ENCODE assay signal across 28 mouse cellular contexts in the genomic region with DNA sequence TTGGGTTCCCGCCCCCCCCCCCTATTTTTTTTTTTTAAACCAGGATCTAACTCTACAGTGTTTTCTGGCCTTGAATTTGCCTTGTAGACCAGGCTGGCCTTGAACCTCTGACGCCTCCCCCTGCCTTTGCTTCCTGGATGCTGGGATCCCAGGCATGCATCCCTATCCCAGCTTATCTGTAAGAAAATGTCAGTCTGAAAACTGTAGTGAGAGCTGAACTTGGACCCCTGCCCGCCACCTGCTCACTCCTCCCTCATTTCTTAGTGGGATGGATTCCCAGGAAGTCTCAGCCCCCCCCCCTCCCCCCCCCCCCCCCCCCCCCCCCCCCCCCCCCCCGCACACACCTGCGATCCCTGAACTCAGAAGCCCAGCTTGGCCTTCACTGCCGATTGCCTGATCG. TPM values are rescaled to one million over a fixed set of nuclear protein-coding genes. Genes with fewer than 3 reads are reported as not detected.
DNase-seq lines count a peak whose midpoint lies in the region; ATAC-seq and TF ChIP-seq lines count a peak whose summit lies in the region.
"Had no signal": no experiment of that assay in that cellular context is flagged by ENCODE, and none has a peak within 500 bp of the region (broad histone marks: within the 10 kb centered on the region; RNA-seq: fewer than 3 reads in every experiment).

No protein-coding gene starts in this region.

- 70% methylated on average over 6 of the region's 7 CpGs for WGBS in heart, embryonic 16.5 days
- WGBS in liver, postnatal 0 days (ENCODE audit: insufficient replicate concordance): 82% methylated on average over 5 of the region's 7 CpGs
- 74% methylated on average over 5 of the region's 7 CpGs for WGBS in limb, embryonic 14.5 days

- H3K9ac ChIP-seq in heart, embryonic 16.5 days (ENCODE audit: low read length): no peak overlapping the region
- no peak overlapping the region for H3K9ac ChIP-seq in liver, postnatal 0 days (replicated peaks)
- no peak overlapping the region for H3K9ac ChIP-seq in limb, embryonic 14.5 days (ENCODE audit: low read depth, low read length, severe bottlenecking)
- H3K9ac ChIP-seq: hindbrain, embryonic 14.5 days; kidney, embryonic 15.5 days; midbrain, embryonic 13.5 days had no signal

- peak overlapping the region; percentile 36; the same call in 1 of the 2 replicates for H3K4me2 ChIP-seq in heart, embryonic 16.5 days (ENCODE audit: low read depth, low read length)
- peak overlapping the region; percentile 52; the same call in 1 of the 2 replicates for H3K4me2 ChIP-seq in liver, postnatal 0 days (ENCODE audit: low read depth, low read length)
- peak overlapping the region; percentile 26; the same call in 1 of the 2 replicates for H3K4me2 ChIP-seq in limb, embryonic 14.5 days (replicated peaks; ENCODE audit: low read depth, low read length, severe bottlenecking)
- H3K4me2 ChIP-seq: heart, embryonic 11.5 days; hindbrain, embryonic 14.5 days; midbrain, embryonic 13.5 days had no signal

- no peak for TF ChIP-seq EP300 in liver, postnatal 0 days (IDR thresholded peaks at IDR 0.05; ENCODE audit: low read depth)

- ATAC-seq in heart, embryonic 16.5 days (replicated peaks; ENCODE audit: extremely low read depth, insufficient read depth, low FRiP score): no peak
- ATAC-seq in liver, postnatal 0 days: no peak
- peak; percentile 49 for ATAC-seq in G1E (ENCODE audit: extremely low read depth, insufficient number of reproducible peaks, low FRiP score, poor library complexity, severe bottlenecking)
- ATAC-seq in limb, embryonic 14.5 days (ENCODE audit: low FRiP score, low read depth): no peak
- no peak for ATAC-seq in frontal cortex, adult (ENCODE audit: low TSS enrichment)
- ATAC-seq: forebrain, embryonic 16.5 days; midbrain, embryonic 13.5 days had no signal

- no peaks in the 10 kb centered on the region for H3K9me3 ChIP-seq in heart, embryonic 16.5 days (replicated peaks; ENCODE audit: control insufficient read depth, low read length)
- peaks cover 2% of the 10 kb centered on the region; the same call in 1 of the 2 replicates for H3K9me3 ChIP-seq in liver, postnatal 0 days (ENCODE audit: low read length)
- peaks cover 8% of the 10 kb centered on the region for H3K9me3 ChIP-seq in G1E (replicated peaks)
- no peaks in the 10 kb centered on the region for H3K9me3 ChIP-seq in limb, embryonic 14.5 days (ENCODE audit: control insufficient read depth, low read length)
- H3K9me3 ChIP-seq: kidney, embryonic 15.5 days; midbrain, embryonic 13.5 days had no signal

- no peak for DNase-seq in heart, adult 18-20 months
- no peak for DNase-seq in liver, postnatal 0 days
- DNase-seq in liver: no peak
- no peak for DNase-seq in G1E (ENCODE audit: low spot score)
- DNase-seq in limb, embryonic 14.5 days (ENCODE audit: low spot score): no peak
- DNase-seq: adrenal gland, postnatal 14 days; gastrocnemius, postnatal 25 days; heart, postnatal 4 days; layer of hippocampus, adult 9-11 months; right cerebral cortex, postnatal 25 days; spleen, adult 18-20 months; thymus, postnatal 25 days had no signal

- peaks cover 35% of the 10 kb centered on the region for H3K27me3 ChIP-seq in heart, embryonic 16.5 days (ENCODE audit: control insufficient read depth, insufficient read depth, low read length)
- H3K27me3 ChIP-seq in liver, postnatal 0 days (ENCODE audit: insufficient read depth, low read length): peaks cover 40% of the 10 kb centered on the region
- peaks cover 31% of the 10 kb centered on the region for H3K27me3 ChIP-seq in G1E (ENCODE audit: insufficient read depth, low read length)
- H3K27me3 ChIP-seq in limb, embryonic 14.5 days (ENCODE audit: control insufficient read depth, insufficient read depth, low read length): peaks cover 45% of the 10 kb centered on the region

- TF ChIP-seq POLR2A in limb, embryonic 14.5 days (IDR thresholded peaks at IDR 0.05; ENCODE audit: borderline replicate concordance, extremely low read depth, insufficient read depth, insufficient read length): no peak

- peaks cover 14% of the 10 kb centered on the region for H3K4me1 ChIP-seq in heart, embryonic 16.5 days (ENCODE audit: control insufficient read depth, insufficient read depth, low read length)
- peaks cover 15% of the 10 kb centered on the region for H3K4me1 ChIP-seq in liver, postnatal 0 days (ENCODE audit: insufficient read depth)
- peaks cover 2% of the 10 kb centered on the region; the same call in 1 of the 2 replicates for H3K4me1 ChIP-seq in G1E (ENCODE audit: insufficient read depth, low read depth, low read length)
- H3K4me1 ChIP-seq in limb, embryonic 14.5 days (ENCODE audit: control insufficient read depth, insufficient read depth, low read length): peaks cover 12% of the 10 kb centered on the region

- no peak for TF ChIP-seq CTCF in liver, postnatal 0 days (IDR thresholded peaks at IDR 0.05; ENCODE audit: low read depth)
- TF ChIP-seq CTCF in G1E (IDR thresholded peaks at IDR 0.05; ENCODE audit: low read depth, low read length): no peak

- no peaks in the 10 kb centered on the region for H3K36me3 ChIP-seq in heart, embryonic 16.5 days (ENCODE audit: control insufficient read depth, insufficient read depth)
- H3K36me3 ChIP-seq in liver, postnatal 0 days (replicated peaks; ENCODE audit: insufficient read depth, low read length): no peaks in the 10 kb centered on the region
- no peaks in the 10 kb centered on the region for H3K36me3 ChIP-seq in G1E (replicated peaks)
- no peaks in the 10 kb centered on the region for H3K36me3 ChIP-seq in limb, embryonic 14.5 days (ENCODE audit: control insufficient read depth, insufficient read depth, low read length)
- H3K36me3 ChIP-seq: forebrain, embryonic 10.5 days; kidney, embryonic 15.5 days; midbrain, embryonic 13.5 days had no signal

- no peak overlapping the region for H3K27ac ChIP-seq in heart, embryonic 16.5 days (ENCODE audit: low read length)
- H3K27ac ChIP-seq in liver, postnatal 0 days (ENCODE audit: low read depth): no peak overlapping the region
- no peak overlapping the region for H3K27ac ChIP-seq in limb, embryonic 14.5 days (replicated peaks; ENCODE audit: low read depth, low read length)
- H3K27ac ChIP-seq: forebrain, embryonic 10.5 days; hindbrain, embryonic 14.5 days; kidney, embryonic 15.5 days; midbrain, embryonic 13.5 days had no signal

- no peak overlapping the region for H3K4me3 ChIP-seq in heart, embryonic 16.5 days (ENCODE audit: low read length)
- peak overlapping the region; percentile 13; the same call in 1 of the 2 replicates for H3K4me3 ChIP-seq in liver, postnatal 0 days (ENCODE audit: low read depth, low read length)
- H3K4me3 ChIP-seq in G1E (ENCODE audit: low read depth, low read length): no peak overlapping the region
- H3K4me3 ChIP-seq in limb, embryonic 14.5 days (replicated peaks; ENCODE audit: low read length): no peak overlapping the region
- H3K4me3 ChIP-seq: forebrain, embryonic 10.5 days; midbrain, embryonic 13.5 days had no signal

RNA-seq across cellular contexts. Expression of a gene that starts 3.4 kb away (rescaled TPM):
- 0.98 and 1.0 TPM in 2 replicates for polyA plus RNA-seq in heart, embryonic 16.5 days (2015; fragmentation: Nextera tagmentation; extraction: Ambion mirVana)
- 1 to 10 TPM; 2.5 to 2.6 TPM for total RNA-seq in heart, adult 18-20 months (2021)
- 0.75 and 0.81 TPM in 2 replicates for polyA plus RNA-seq in liver, postnatal 0 days (2015; fragmentation: Nextera tagmentation; extraction: Ambion mirVana)
- total RNA-seq in G1E (2014; fragmentation: Nextera tagmentation) (not detected in 2 replicates), G1E (2017) (not detected in 2 replicates)
- not detected in 2 replicates for polyA plus RNA-seq in G1E (2012)
- 7.8 and 8.1 TPM in 2 replicates for polyA plus RNA-seq in limb, embryonic 14.5 days (2012; rRNA removed)
- polyA plus RNA-seq in limb, embryonic 14.5 days (2014; fragmentation: Nextera tagmentation; extraction: Ambion mirVana): 9.1 and 11.7 TPM in 2 replicates
- polyA plus RNA-seq: inflammation-experienced regulatory T-cells, adult 6 months had no signal

RNA-seq across cellular contexts. Expression of a gene that starts 25.3 kb away (rescaled TPM):
- polyA plus RNA-seq in heart, embryonic 16.5 days (2015; fragmentation: Nextera tagmentation; extraction: Ambion mirVana): 8.4 and 10.3 TPM in 2 replicates
- total RNA-seq in heart, adult 18-20 months (2021): 10 to 100 TPM; 15.9 to 16.9 TPM
- polyA plus RNA-seq in liver, postnatal 0 days (2015; fragmentation: Nextera tagmentation; extraction: Ambion mirVana): 6.2 and 6.4 TPM in 2 replicates
- 1.3 and 3.2 TPM in 2 replicates for total RNA-seq in G1E (2014; fragmentation: Nextera tagmentation)
- total RNA-seq in G1E (2017): 1.6 and 1.8 TPM in 2 replicates
- polyA plus RNA-seq in G1E (2012): 1.2 and 1.4 TPM in 2 replicates
- 18.9 and 21.3 TPM in 2 replicates for polyA plus RNA-seq in limb, embryonic 14.5 days (2012; rRNA removed)
- 13.0 and 13.8 TPM in 2 replicates for polyA plus RNA-seq in limb, embryonic 14.5 days (2014; fragmentation: Nextera tagmentation; extraction: Ambion mirVana)

RNA-seq across cellular contexts. Expression of a gene that starts 58.5 kb away (rescaled TPM):
- not detected in 2 replicates for polyA plus RNA-seq in heart, embryonic 16.5 days (2015; fragmentation: Nextera tagmentation; extraction: Ambion mirVana)
- total RNA-seq in heart, adult 18-20 months (2021): 1 to 10 TPM in 1 of 2 experiments, under 1 TPM in 1; 0.95 to 1.7 TPM
- not detected in 2 replicates for polyA plus RNA-seq in liver, postnatal 0 days (2015; fragmentation: Nextera tagmentation; extraction: Ambion mirVana)
- total RNA-seq in G1E (2014; fragmentation: Nextera tagmentation) (1.1 and 1.3 TPM in 2 replicates), G1E (2017) (not detected in 2 replicates)
- not detected in 2 replicates for polyA plus RNA-seq in G1E (2012)
- not detected in 2 replicates for polyA plus RNA-seq in limb, embryonic 14.5 days (2012; rRNA removed)
- not detected in 2 replicates for polyA plus RNA-seq in limb, embryonic 14.5 days (2014; fragmentation: Nextera tagmentation; extraction: Ambion mirVana)
- total RNA-seq: liver, adult 2 months; monocyte, adult 5-6 weeks had no signal
- polyA plus RNA-seq: C2C12; forebrain, embryonic 10.5 days; forebrain, embryonic 16.5 days; heart, embryonic 11.5 days; hindbrain, embryonic 14.5 days; kidney, embryonic 15.5 days; large intestine, adult 2 months; liver, adult 2 months; liver, embryonic 16.5 days; midbrain, embryonic 13.5 days; neural tube, embryonic 11.5 days; testis, adult 2 months had no signal
